Mouse (Mus musculus) liver, postnatal 0 days (tissue): ENCODE data around the gene 2010109A12Rik.

ENCODE experiments used
- CTCF ChIP-seq: sonication (generic); IDR thresholded peaks from 2 replicates; pipeline ENCODE4 v1.5.1; 2016; ENCODE audit warnings: antibody characterized with exemption, low read depth
- EP300 ChIP-seq: IDR thresholded peaks from 2 replicates; pipeline ENCODE4 v1.6.1; 2016; ENCODE audit warnings: antibody characterized with exemption, low read depth, mild to moderate bottlenecking

DNA sequence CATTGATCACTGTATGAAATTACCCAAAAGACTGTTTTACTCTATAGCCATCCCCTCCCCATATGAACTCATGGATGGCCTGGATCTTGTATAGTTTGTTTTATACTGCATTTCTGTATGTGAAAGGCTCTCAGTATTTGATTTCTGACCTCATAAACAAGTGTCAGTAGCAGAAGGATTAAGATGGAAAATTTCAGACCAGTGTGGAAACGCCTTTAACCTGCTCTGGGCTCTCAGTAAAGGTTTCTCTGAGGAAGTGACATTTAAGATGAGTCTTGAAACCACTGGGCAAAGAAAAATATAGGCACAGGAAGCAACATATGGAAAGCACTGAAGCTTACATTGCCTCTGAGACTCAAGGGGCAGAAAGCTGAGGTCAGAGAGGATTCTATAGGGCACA lies 1.2 kb downstream of the 2010109A12Rik start:
- no peak for TF ChIP-seq CTCF
- no peak for TF ChIP-seq EP300
